18 mouse cellular contexts compared by ENCODE assay signal in the genomic region with DNA sequence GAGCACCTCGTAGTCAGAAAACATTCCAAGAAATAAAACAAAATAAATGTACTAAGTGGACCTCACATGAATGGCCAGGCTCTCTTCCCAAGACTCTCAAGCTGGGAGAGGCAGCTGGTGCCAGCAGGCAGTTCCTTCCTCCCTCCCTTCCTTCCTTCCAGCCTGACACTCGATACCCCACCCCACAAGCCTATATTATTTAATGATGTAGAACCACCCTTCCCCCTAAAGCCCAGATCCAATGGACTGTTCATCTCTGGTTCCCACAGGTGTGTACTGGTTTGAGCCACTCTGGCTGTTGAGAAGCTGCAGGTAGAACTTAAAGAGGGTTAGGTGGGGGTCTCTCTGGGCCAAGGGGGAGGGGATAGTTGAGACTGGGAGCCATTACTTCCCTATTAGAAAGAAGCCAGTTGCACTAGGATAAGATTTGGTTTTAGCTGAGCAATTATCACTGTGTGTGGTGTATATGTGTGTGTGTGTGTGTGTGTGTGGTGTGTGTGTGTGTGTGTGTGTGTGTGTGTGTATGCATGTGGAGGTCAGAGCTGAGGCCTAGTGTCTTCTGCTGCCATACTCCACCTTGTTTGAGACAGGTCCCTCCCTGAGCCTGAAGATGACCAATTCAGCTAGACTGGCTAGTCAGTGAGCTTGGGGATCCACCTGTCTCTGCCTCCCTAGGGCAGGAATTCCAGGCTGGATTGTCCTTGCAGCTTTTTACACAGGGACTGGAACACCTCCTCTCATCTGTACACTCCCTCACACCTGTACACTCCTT.
DNase-seq lines count a peak whose midpoint lies in the region; ATAC-seq lines count a peak whose summit lies in the region.
"Had no signal": no experiment of that assay in that cellular context is flagged by ENCODE, and none has a peak within 500 bp of the region (broad histone marks: within the 10 kb centered on the region; RNA-seq: fewer than 3 reads in every experiment).

No protein-coding gene starts in this region.

- no peaks in the 10 kb centered on the region for H3K36me3 ChIP-seq in hindbrain, embryonic 11.5 days (ENCODE audit: control insufficient read depth, insufficient read depth, low read length)
- no peaks in the 10 kb centered on the region for H3K36me3 ChIP-seq in hindbrain, embryonic 16.5 days (ENCODE audit: control insufficient read depth, insufficient read depth, low read length)
- H3K36me3 ChIP-seq in limb, embryonic 12.5 days = no peaks in the 10 kb centered on the region
- H3K36me3 ChIP-seq in limb, embryonic 10.5 days = no peaks in the 10 kb centered on the region
- H3K36me3 ChIP-seq: embryonic facial prominence, embryonic 15.5 days; forebrain, embryonic 10.5 days; limb, embryonic 15.5 days had no signal

- H3K4me1 ChIP-seq in hindbrain, embryonic 11.5 days (replicated peaks; ENCODE audit: control insufficient read depth, insufficient read depth, low read length) = peaks cover 6% of the 10 kb centered on the region
- H3K4me1 ChIP-seq in hindbrain, embryonic 16.5 days (ENCODE audit: control insufficient read depth, insufficient read depth, low read depth, low read length) = no peaks in the 10 kb centered on the region
- peaks cover 22% of the 10 kb centered on the region for H3K4me1 ChIP-seq in limb, embryonic 12.5 days (replicated peaks)
- H3K4me1 ChIP-seq in limb, embryonic 10.5 days = peaks cover 35% of the 10 kb centered on the region
- H3K4me1 ChIP-seq: embryonic facial prominence, embryonic 15.5 days had no signal

- ATAC-seq in hindbrain, embryonic 11.5 days (ENCODE audit: low FRiP score) = no peak
- ATAC-seq in hindbrain, embryonic 16.5 days = no peak
- peak; percentile 69; the same call in 1 of the 2 replicates for ATAC-seq in limb, embryonic 12.5 days (ENCODE audit: insufficient number of reproducible peaks, insufficient read depth, low FRiP score, low TSS enrichment, low read depth)
- peak; percentile 71 for ATAC-seq in megakaryocyte progenitor cell, adult 5-6 weeks (replicated peaks; ENCODE audit: poor library complexity)
- ATAC-seq: intestine, postnatal 0 days had no signal

- no peak overlapping the region for H3K9ac ChIP-seq in hindbrain, embryonic 11.5 days (ENCODE audit: low read depth, low read length)
- H3K9ac ChIP-seq in hindbrain, embryonic 16.5 days (ENCODE audit: low read depth, low read length) = no peak overlapping the region
- H3K9ac ChIP-seq in limb, embryonic 12.5 days (replicated peaks) = no peak overlapping the region
- H3K9ac ChIP-seq: embryonic facial prominence, embryonic 15.5 days; hindbrain, embryonic 14.5 days; limb, embryonic 15.5 days had no signal

- DNase-seq in hindbrain, embryonic 11.5 days (ENCODE audit: low spot score) = peak; percentile 36
- no peak for DNase-seq in limb, embryonic 10.5 days (ENCODE audit: low spot score)
- peak; percentile 15 for DNase-seq in ZHBTc4 (ENCODE audit: low read depth, low spot score)
- no peak for DNase-seq in spleen, adult 12 weeks (ENCODE audit: low spot score)
- no peak for DNase-seq in heart, adult 11 months
- DNase-seq: B cell, adult 2 months; cerebellum, adult 9-11 months; gastrocnemius, postnatal 14 days; thymus, adult 2 months had no signal

- H3K27me3 ChIP-seq in hindbrain, embryonic 11.5 days (ENCODE audit: control insufficient read depth, insufficient read depth, low read length) = no peaks in the 10 kb centered on the region
- H3K27me3 ChIP-seq in hindbrain, embryonic 16.5 days (replicated peaks; ENCODE audit: control insufficient read depth, insufficient read depth, low read length) = no peaks in the 10 kb centered on the region
- H3K27me3 ChIP-seq in limb, embryonic 12.5 days = no peaks in the 10 kb centered on the region
- no peaks in the 10 kb centered on the region for H3K27me3 ChIP-seq in limb, embryonic 10.5 days (ENCODE audit: low read depth, poor library complexity, severe bottlenecking)
- H3K27me3 ChIP-seq: embryonic facial prominence, embryonic 15.5 days; limb, embryonic 15.5 days had no signal

- no peak overlapping the region for H3K4me2 ChIP-seq in hindbrain, embryonic 11.5 days (replicated peaks; ENCODE audit: low read depth, low read length)
- H3K4me2 ChIP-seq in hindbrain, embryonic 16.5 days (ENCODE audit: low read length) = no peak overlapping the region
- no peak overlapping the region for H3K4me2 ChIP-seq in limb, embryonic 12.5 days
- H3K4me2 ChIP-seq: embryonic facial prominence, embryonic 15.5 days; hindbrain, embryonic 14.5 days; limb, embryonic 15.5 days; midbrain, embryonic 11.5 days had no signal

- H3K9me3 ChIP-seq in hindbrain, embryonic 11.5 days (ENCODE audit: control insufficient read depth, low read length) = no peaks in the 10 kb centered on the region
- H3K9me3 ChIP-seq in hindbrain, embryonic 16.5 days (ENCODE audit: control insufficient read depth, low read length) = no peaks in the 10 kb centered on the region
- H3K9me3 ChIP-seq in limb, embryonic 12.5 days = no peaks in the 10 kb centered on the region
- H3K9me3 ChIP-seq in limb, embryonic 10.5 days (replicated peaks) = no peaks in the 10 kb centered on the region
- H3K9me3 ChIP-seq: embryonic facial prominence, embryonic 15.5 days; forebrain, embryonic 10.5 days; limb, embryonic 15.5 days had no signal

- 53% methylated on average over 2 of the region's 2 CpGs for WGBS in hindbrain, embryonic 11.5 days
- WGBS in hindbrain, embryonic 16.5 days = 51% methylated on average over 2 of the region's 2 CpGs
- 32% methylated on average over 2 of the region's 2 CpGs for WGBS in limb, embryonic 12.5 days
- 53% methylated on average over 2 of the region's 2 CpGs for WGBS in limb, embryonic 10.5 days

- H3K27ac ChIP-seq in hindbrain, embryonic 11.5 days (ENCODE audit: low read depth, low read length) = no peak overlapping the region
- no peak overlapping the region for H3K27ac ChIP-seq in hindbrain, embryonic 16.5 days (ENCODE audit: low read depth, low read length)
- H3K27ac ChIP-seq in limb, embryonic 12.5 days = no peak overlapping the region
- H3K27ac ChIP-seq in limb, embryonic 10.5 days = no peak overlapping the region
- H3K27ac ChIP-seq: embryonic facial prominence, embryonic 15.5 days; forebrain, embryonic 10.5 days; hindbrain, embryonic 14.5 days; limb, embryonic 15.5 days had no signal

- H3K4me3 ChIP-seq in hindbrain, embryonic 11.5 days (ENCODE audit: low read depth, low read length) = no peak overlapping the region
- no peak overlapping the region for H3K4me3 ChIP-seq in hindbrain, embryonic 16.5 days (ENCODE audit: low read length)
- no peak overlapping the region for H3K4me3 ChIP-seq in limb, embryonic 12.5 days (replicated peaks)
- H3K4me3 ChIP-seq in limb, embryonic 10.5 days = no peak overlapping the region
- H3K4me3 ChIP-seq: embryonic facial prominence, embryonic 15.5 days; forebrain, embryonic 10.5 days; limb, embryonic 15.5 days had no signal

Comparison
In these comparisons a context has a peak if more than half of its experiments do, and no peak if none do; other contexts are left out.
1. ATAC-seq: peak in limb, embryonic 12.5 days (single experiment) and megakaryocyte progenitor cell, adult 5-6 weeks (single experiment); none in hindbrain, embryonic 11.5 days (single experiment) and hindbrain, embryonic 16.5 days (single experiment).
2. DNase-seq: peak in hindbrain, embryonic 11.5 days (single experiment) and ZHBTc4 (single experiment); none in limb, embryonic 10.5 days (single experiment), spleen, adult 12 weeks (single experiment) and heart, adult 11 months (single experiment).